Mouse (Mus musculus) adrenal gland, adult 2 months (tissue): Measurements from ENCODE around the gene Srl. TPM values are rescaled to one million over a fixed set of nuclear protein-coding genes. Genes with fewer than 3 reads are reported as not detected.
"Not testable (repeated sequence)": the region's sequence is repeated elsewhere in the genome, so short reads cannot be mapped to it uniquely, and the experiment has no call there.

Experiments
- DNase-seq: peaks from one replicate; pipeline ENCODE4 v3.0.0; 2021
- long read RNA-seq: library from polyadenylated mRNA; stranded (forward); transcript quantifications from one replicate; pipeline ENCODE4 v2.0.0, GENCODE M21; 2021
- polyA plus RNA-seq: library from polyadenylated mRNA; depleted of rRNA; stranded (reverse); fragments of >200 nt; gene quantifications from 2 replicates; pipeline ENCODE4 v1.2.3, GENCODE M21; 2012; rRNA removed
- total RNA-seq, 2 experiments: library from RNA; stranded (reverse); gene quantifications; 2 replicates each; pipeline ENCODE4 v1.2.3; 2021

The Srl gene
- total RNA-seq (10 to 100 TPM in 1 of 2 experiments, 1 to 10 TPM in 1; 6.8 to 13.2 TPM), polyA plus RNA-seq (0.35 and 0.57 TPM in 2 replicates)
- long read RNA-seq, partial matches to known transcripts, result 0 of 3 reads
- long read RNA-seq, other reads (novel, unspliced or antisense), result 3 of 3 reads

DNA sequence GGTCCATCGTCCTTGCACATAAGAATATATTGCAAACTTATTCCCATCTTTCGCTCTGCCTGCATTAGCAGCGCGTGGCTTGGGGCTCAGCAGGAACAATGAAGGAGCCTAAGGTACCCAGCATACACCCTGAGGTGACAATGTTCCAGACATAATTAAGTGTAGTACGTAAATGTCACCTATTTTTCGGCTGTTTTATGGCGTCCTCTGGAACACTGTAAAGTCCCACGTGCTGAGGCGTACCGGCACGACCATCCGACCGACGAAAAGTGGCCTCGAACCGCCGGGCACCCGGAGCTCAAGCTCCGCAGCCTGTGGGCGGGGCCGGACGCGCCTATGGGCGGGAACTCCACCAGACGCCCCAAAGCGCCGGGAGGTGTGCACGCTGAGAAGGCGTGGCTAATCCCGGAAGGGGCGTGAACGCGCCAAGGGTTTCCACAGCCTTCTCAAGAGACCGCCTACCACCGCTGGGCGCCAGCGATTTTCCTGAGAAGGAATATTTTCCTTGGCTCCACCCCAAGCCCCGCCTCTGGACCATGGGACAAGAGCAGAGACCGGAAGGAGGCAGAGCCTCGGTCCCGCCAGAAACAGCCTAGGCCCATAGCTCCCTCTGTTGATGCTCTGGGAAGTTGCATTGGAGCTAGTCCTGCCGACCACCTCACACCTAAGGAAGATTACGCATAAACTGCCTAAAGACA is at the start of gene Srl:
TSS of gene Srl (minus strand) at position 316 of the 698 bp plus-strand sequence.
- DNase-seq, result peak; percentile 100

DNA sequence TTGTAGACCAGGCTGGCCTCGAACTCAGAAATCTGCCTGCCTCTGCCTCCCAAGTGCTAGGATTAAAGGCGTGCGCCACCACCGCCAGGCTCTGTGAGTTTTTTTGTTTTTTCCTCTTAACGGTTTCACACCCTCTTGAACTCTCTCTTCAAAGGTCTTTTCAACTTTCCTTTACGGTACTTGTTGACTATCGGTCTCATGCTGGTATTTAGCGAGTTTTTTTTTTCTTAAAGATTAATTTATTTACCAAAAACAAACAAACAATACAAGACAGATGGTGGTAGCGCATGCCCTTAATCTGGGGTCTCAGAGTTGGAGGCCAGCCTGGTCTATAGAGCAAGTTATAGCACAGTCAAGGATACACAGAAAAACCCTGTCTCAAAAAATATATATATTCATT is 48.6 kb upstream of the Srl start:
- DNase-seq, result no peak

DNA sequence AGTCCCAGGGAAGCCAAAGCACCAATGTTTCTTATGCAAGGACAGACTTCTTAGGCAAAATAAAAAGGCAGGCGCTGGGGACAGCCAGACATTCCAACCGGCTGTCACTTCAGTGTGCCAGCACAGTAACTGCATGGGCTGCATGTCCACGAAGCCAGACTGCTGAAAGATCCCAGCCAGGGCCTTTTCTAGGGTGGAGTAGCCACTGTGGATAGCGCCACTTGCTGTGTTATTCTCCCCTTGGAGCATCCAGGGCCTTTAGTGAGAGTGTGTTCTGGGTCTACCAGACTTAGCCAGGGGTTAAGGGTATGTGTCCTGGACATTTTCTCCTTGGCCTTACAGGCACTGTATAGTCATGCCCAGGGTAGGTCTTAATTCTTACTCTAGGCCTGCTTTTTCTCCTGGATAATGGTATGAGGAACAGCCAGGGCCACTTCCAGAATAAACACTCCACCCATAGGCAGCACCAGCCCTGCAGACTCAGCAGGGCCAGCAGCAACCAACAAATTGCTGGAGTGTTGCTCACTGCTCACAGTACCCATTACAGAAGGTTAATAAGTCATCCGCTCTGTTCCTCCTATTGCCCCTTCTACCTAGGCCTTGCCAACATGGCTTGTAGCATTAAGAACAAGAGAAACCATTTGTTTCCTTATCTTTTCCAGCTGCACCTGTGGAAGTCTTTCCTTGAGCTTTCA is 46.0 kb upstream of the Srl start:
- no peak for DNase-seq

DNA sequence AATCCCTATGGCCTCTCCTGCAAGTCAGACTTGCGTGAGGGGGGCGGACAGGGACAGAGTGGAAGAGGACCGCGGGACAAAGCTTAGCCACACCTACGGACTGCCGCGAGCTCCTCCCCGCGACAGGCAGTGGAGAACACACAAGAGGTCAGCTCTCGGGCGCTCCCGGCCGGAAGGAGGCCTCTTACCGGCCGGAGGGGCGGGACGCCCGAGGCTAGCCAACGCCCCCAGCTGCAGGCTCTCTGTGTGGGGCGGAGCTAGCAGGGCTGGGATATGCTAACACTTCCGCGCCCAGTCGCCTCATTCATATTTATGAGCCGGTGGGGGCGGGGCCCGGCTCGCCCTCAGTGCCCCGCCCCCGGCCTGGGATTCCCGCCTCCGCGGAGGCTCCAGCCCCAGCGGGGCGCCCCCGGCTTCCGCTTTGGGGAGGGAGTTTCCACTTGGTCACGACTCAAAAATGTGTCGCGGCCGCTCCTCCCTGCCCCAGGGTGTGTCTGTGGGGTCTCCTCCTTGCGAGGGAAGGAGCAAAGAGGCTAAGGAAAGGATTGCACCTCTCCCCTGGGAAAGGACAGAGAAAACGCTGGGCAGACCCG is 45.0 kb upstream of the Srl start:
- DNase-seq, result peak; percentile 99

DNA sequence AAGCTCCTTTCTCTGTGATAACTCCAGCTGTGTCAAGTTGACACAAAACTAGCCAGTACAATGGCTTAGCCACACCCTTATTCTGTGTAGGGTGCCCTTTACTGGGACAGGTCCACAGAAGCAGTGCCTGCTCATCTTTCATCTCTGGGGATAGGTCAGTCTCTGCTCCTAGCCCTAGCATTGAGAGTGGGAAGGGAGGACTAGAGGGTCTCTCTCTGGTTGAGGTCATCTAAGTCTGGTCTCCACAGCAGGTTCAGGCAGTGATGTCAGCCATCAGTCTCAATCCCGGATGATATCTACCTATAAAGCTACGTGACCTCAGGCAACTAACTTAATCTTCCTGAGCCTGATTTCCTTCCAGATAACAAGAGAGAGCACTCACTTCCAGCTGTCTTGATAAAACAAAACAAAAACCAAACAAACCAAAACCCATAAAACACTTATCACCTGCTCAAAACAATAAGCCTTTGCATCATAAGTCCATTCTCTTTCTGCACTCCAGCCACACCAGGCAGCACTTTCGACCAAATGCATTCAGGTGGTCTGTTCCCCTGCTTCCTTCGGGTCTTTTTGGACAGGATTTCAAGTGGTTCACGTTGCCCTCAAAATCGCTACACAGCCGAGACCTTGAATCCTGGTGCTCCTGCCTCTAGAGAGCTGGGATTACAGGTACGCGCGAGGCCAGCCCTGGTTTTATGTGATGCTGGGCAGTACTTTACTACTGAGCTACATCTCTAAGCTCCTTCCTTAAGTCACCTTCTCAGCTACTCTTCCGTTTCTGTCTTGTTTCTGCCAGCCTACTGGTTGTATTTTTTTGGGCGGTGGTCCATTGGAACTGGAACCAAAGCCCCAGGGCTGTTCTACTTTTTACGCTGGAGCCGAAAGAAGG is 44.3 kb upstream of the Srl start:
- no peak for DNase-seq

DNA sequence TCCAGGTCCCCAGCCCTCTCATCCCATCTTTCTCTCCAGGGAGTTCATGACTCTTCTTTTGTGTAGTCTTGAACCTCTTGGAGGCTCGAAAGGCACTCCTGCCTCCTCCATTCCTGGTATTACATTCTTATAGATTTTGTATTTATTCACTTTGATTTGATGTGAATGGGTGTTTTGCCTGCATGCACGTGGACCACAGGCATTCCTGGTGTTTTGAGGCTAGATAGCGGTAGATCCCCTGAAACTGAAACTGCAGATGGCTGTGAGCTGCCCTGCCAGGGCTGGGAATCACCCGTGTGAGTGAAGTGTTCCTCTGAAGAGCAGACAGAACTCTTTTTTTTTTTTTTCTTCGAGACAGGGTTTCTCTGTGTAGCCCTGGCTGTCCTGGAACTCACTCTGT is 42.8 kb upstream of the Srl start:
- DNase-seq, result no peak

DNA sequence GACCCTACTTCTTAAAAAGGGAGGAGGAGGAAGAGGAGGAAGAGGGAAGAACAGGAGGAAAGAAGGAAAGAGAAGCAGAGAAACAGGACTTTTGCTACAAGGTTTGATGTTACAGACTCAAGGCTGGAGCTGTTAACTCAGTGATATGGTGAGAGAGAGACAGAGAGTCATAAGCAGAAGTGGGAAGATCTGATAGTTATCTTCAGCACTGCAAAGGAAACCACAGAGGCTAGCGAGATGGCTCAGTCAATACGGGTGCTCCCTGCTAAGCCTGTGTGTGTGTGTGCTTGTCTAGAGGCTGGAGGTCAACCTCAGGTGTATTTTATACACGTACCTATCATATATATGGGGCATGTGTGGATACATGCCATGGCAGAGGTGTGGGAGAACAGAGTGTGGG is 42.2 kb upstream of the Srl start:
- DNase-seq, result no peak

DNA sequence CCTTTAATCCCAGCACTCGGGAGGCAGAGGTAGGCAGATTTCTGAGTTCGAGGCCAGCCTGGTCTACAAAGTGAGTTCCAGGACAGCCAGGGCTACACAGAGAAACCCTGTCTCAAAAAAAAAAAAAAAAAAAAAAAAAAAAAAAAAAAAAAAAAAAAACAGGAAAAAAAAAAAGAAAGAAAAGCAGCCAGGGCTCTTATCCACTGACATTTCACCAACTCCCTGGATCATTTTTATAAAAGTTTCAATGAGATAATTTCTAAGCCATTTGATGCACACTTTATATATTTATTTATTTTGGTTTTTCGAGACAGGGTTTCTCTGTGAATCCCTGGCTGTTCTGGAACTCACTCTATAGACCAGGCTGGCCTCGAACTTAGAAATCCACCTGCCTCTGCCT is 39.6 kb upstream of the Srl start:
- DNase-seq, result not testable (repeated sequence)

DNA sequence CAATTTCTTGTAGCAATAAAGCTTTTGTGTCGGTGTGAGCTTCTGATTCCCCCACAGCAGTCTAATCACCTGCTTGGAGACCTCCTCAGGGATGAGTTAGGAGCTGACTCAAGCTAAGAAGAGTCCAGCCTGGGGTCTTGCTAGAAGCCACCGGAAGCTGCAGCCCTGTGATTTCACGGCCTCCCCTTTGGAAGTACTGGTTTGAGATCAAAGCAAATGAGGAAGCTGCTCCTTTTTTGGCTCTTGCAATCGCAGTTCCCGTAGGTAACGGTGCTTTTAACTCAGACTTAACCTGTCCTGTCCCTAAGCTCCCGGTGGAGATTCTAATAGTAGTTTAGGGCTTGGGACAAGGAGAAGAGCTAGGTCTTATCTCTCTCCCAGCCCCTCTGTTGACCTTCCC is 37.0 kb upstream of the Srl start:
- DNase-seq, result no peak

DNA sequence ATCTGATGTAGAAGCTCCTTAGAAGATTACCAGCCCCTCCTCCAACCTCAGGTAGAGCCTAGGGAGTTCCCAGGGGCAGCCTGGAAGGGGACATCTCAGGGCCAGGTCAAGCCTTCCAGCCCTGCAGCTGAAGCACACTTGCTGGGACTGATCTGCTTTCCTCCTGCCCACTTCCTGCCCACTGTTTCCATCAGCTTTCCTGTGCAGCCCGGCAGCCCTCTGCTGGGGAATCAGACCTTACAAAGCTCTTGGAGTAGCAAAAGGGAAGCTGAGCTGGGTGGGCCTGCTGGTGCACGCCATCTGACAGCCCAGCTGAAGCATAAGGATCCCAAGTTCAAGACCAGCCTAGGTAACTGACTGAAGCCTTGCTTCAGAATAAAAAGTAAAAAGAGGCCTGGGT is 35.3 kb upstream of the Srl start:
- DNase-seq, result no peak

DNA sequence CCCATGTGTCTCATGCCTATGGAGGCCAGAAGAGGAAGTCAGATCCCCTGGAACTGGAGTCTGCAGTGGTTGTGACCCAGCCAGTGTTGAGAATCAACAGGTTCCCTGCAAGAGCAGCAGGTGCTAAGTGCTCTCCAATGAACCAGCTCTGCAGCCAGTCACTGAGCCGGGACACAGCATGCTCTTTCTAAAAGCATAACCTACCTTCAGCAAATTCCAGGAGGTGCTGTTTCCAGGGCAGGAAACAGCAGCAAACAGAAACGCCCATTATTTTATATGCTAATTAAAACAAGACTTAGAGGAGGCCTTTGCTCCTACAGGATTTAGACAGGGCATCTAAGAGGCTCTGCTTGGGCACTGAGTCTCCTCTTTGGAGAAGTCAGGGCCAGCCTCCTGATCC is 34.4 kb upstream of the Srl start:
- DNase-seq, result no peak

DNA sequence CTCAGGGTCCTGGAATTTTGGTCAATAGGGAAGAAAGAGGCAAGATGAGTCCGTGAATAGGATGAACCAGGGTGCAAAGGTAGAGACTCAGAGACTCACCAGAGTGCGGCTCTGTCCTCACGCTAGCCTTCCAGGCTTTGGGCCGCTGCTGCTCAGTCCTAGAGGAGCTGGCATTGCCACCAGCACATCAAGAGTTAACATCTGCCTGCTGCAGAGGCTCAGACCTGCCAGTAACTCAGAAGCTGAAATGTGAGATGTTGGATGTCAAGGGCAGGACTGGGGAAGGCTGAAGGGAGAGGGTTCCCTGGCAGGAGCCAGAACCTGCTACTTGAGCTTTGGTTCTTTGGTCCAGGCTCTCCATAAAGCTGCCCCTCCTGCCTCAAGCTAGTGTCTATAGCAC is 29.1 kb upstream of the Srl start:
- peak; percentile 21 for DNase-seq

DNA sequence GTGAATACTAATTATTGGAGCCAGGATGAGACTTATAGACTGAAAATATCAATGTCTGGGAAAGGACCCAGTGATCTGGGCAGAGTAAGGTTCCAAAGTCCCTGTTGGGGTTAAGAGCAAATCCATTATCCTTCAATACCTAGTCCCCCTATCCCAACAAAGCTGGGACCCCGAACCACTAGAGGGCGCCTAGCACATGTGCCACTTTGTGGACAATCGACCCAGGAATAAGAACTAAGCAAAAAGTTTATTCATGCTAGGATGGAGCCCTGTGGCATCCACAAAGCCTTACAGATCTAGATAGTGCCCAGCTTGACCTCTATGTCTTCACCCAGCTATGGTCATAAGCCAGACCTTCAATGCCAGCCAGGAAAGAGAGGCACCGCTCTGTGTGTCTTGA is 26.3 kb upstream of the Srl start:
- peak; percentile 83 for DNase-seq

DNA sequence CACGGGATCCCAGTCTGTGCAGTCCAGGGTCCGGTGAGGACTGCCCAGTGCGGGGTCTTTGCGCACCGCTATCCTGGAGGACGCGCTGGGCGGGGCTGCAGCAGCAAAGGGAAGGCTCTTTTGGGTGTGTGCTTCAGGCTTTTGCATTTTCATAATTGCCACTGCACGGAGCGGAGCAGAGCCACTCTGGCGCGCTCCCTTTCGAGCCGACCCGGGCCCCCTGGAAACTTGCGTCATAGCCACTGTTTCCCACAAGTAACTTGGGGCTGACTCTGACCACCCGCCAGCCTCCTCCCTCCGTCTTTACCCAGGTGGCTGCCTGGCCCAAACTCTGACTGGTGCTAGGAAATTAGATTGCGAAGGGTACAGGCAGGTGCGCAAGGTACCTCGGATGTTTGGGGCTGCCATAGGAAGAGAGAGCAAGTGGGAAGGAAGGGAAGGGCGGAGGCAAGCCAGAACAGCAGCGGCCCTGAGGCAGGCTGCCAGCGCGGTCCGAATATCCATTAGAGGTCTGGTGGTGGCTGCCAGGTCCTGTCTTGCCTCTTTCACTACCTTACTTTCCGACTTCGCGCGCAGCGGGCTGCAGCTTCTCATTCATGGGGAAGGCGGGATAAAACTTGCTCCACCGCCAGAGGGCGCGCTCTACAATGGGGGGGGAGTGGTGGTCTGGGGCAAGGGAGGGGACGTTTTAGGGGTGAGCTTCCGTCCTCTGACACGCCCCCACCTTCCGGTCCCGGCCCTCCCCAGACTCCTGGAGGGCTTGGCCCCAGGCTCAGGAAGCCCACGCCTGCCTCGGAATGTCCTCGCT is 18.7 kb upstream of the Srl start:
- peak; percentile 81 for DNase-seq

DNA sequence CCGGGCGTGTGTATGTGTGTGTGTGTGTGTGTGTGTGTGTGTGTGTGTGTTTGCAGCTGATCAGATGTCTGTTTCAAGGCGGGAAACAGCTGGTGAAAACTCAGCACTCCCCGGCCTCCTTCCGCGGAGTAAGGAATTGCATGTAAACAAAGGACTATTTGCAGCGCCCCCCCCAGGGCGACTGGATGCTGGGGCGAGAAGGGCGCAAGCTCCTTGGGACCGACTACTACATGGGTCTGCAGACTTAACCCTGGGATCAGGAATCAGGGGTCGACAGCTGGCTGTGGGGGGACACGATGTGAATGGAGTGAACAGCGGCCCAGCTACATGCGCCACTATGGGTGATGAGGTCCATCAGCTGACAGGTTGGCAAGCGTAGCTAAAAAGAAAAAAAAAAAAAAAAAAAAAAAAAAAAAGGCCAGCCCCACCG is 18.1 kb upstream of the Srl start, which contains the start of gene Tfap4:
TSS of gene Tfap4 (minus strand) at position 140 of the 430 bp plus-strand sequence.
- peak; percentile 90 for DNase-seq

DNA sequence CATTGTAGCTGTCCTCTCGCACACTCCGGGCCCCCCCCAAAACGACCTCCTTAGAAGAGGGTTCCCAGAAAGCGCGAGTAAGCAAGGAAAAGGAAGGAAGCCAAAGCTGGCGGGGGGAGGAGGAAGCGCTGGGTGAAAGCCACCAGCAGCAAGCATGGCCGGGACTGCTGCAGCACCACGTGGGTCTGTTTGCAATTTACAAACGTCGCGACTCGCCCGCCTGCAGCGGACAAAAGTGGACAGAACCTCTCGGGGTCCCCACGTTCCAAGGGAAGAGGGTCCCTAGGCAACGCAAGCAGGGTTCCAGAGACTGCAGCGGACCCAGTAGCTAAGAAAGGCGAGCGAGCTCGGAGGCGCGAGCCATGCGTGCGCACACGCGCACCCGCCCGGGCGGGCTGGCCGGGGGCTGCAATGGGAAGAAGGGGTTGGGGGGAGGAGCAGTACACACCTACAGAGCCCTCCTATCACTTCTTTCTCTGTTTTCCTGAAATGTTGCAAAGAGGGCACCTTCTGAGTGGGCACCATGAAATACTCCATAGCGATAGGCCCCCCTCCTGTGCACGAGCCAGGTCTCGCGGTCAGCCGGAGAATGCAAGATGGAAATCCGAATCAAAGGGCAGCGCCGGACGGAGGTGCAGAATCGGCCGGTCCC is 17.5 kb upstream of the Srl start:
- peak; percentile 85 for DNase-seq

DNA sequence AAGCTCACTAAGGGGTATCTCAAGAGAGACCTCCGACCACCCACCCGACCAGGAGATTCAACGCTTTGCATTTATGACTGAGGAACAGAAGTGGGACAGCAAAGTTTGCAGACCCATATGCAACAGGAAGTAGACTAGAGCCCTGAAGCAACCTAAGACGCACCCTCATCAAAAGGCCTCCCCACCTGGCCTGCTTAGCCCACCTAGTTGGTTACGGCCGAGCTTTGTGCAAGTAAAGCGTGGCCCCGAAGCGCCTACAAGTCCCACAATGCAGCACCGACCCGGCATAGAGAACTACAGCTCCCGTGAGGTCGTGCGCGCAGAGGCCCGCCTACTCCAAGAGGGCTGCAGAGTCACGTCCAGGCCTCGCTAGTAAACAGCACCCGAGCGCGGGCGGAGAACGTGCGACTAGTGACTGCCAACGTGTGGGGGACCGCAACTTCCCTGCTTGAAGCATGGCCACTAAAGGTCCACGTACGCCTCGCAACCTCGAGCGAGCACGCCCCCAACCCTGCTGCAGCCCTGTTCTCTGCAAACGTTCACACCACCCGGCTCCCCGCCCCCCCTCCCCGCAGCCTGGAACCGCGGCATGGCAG is 16.9 kb upstream of the Srl start:
- peak; percentile 94 for DNase-seq

DNA sequence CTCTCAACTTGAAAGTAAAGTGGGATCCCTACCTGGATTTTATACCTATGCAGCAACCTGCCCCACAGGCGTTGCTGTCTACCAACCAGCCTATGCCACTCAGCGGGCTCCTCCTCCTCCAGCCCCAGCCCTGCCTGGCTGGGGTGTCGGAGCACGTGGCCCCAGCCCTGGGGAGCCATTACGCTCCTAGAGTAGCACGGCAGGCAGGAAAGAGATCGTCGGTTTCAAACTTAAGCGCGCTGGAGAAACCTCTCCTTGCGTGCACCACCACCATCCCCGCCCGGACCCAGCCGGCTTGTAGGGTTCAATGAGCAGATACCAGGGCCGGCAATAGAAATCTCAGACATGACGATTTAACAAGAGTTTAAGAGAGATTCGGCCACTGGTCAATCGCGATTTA is 16.3 kb upstream of the Srl start:
- peak; percentile 85 for DNase-seq

DNA sequence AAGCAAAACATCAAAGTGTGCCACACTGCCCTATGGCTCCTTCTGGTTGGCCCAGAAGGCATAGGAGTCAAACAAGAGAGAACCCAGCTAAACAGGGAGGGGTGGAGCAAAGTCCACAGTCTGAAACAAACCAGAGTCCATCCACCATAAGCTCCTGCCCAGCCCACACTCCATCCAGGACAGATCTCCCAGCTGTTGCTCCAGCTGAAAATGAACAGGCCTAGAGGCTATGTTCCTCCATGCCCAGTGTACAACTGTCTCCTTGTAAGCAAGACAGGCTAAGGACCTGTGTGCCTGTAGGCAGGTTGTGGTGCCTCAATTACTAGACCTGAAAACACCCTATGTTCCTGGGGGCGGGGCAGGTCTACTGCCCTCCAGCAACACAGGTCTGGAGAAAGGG is 15.5 kb upstream of the Srl start:
- DNase-seq, result no peak

DNA sequence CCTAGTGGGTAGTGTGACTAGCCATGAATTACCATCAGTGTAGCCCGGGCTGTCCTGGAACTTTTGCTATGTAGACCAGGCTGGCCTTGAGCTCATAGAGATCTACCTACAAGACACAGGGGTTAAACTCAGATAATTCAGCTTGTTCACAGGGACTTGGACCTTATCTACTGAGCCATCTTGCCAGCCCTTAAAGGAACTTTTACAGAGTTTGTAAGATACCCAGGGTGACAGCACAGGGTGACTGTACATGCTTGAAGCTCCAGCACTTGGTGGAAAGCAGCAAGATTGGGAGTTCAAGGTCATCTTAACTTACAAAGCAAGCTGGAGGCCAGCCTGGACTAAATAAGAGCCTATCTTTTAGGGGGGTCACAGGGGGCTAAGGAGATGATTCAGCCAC is 13.9 kb upstream of the Srl start:
- no peak for DNase-seq
